Mouse (Mus musculus) megakaryocyte, embryonic 14.5 days (primary cell): Measurements from ENCODE around the gene Spc24.
"Not testable (repeated sequence)": the region's sequence is repeated elsewhere in the genome, so short reads cannot be mapped to it uniquely, and the experiment has no call there.

Experiments used
- FLI1 ChIP-seq: IDR thresholded peaks from 2 replicates; pipeline ENCODE4 v1.6.1; 2012; ENCODE audit warnings: low read length, inconsistent platforms, mixed read lengths
- GATA1 ChIP-seq: IDR thresholded peaks from 3 replicates; pipeline ENCODE4 v1.6.1; 2012; ENCODE audit warnings: mixed read lengths, low read length, inconsistent platforms, borderline replicate concordance

- TF ChIP-seq FLI1, GATA1: not testable (repeated sequence)
These were observed 13.3 kb upstream of the Spc24 start for GRCm38 (mm10) chr9:21773396-21773795.
